Mouse (Mus musculus) lung, embryonic 14.5 days (tissue): ENCODE data around the gene Kcmf1. TPM values are rescaled to one million over a fixed set of nuclear protein-coding genes. Genes with fewer than 3 reads are reported as not detected.

Experiments used
- ATAC-seq: fragments of 200-750 bp; cut with Nextera tagmentation; 2 replicates; pipeline ENCODE4 v1.8.0; 2017; ENCODE audit warnings: mild to moderate bottlenecking, moderate TSS enrichment, moderate library complexity; ENCODE audit not compliant: insufficient read depth
- DNase-seq: peaks from one replicate; pipeline ENCODE4 v3.0.0-alpha.2; 2015
- H3K27ac ChIP-seq: fragments of 300-500 bp; sonication (generic); 2 replicates; pipeline ENCODE4 v1.5.1; 2014; ENCODE audit warnings: low read depth, mild to moderate bottlenecking, moderate library complexity
- H3K27me3 ChIP-seq: fragments of 300-500 bp; sonication (generic); 2 replicates; pipeline ENCODE4 v1.6.1; 2014; ENCODE audit warnings: low read length, control low read depth; ENCODE audit not compliant: insufficient read depth
- H3K36me3 ChIP-seq: fragments of 300-500 bp; sonication (generic); 2 replicates; pipeline ENCODE4 v1.6.1; 2014; ENCODE audit warnings: control low read depth; ENCODE audit not compliant: insufficient read depth
- H3K4me1 ChIP-seq: fragments of 300-500 bp; sonication (generic); 2 replicates; pipeline ENCODE4 v1.6.1; 2014; ENCODE audit warnings: antibody characterized with exemption, control low read depth; ENCODE audit not compliant: insufficient read depth
- H3K4me2 ChIP-seq: fragments of 300-500 bp; sonication (generic); 2 replicates; pipeline ENCODE4 v1.6.1; 2014; ENCODE audit warnings: mild to moderate bottlenecking
- H3K4me3 ChIP-seq: fragments of 300-500 bp; sonication (generic); 2 replicates; pipeline ENCODE4 v1.5.1; 2014; ENCODE audit warnings: low read depth, low read length
- H3K9ac ChIP-seq: fragments of 300-500 bp; sonication (generic); 2 replicates; pipeline ENCODE4 v1.6.1; 2014
- H3K9me3 ChIP-seq: fragments of 300-500 bp; sonication (generic); 2 replicates; pipeline ENCODE4 v1.6.1; 2016; ENCODE audit warnings: low read depth, low read length, control low read depth
- CTCF ChIP-seq: IDR thresholded peaks from 2 replicates; pipeline ENCODE4 v1.5.1; 2016; ENCODE audit warnings: antibody characterized with exemption, low read depth
- WGBS: fragments of 180-500 bp; shearing (Covaris S2); extraction: QIAGEN DNeasy Blood & Tissue Kit; methylation state at CpG from one replicate; pipeline ENCODE4 v1.1.7; 2014; 5-methylcytosine and 5-hydroxymethylcytosine counted together
- polyA plus RNA-seq: library from polyadenylated mRNA; unstranded; fragments of >200 nt; fragmentation: Nextera tagmentation; extraction: Ambion mirVana; gene quantifications from 2 replicates; pipeline ENCODE4 v1.2.1, GENCODE M21; 2014

The Kcmf1 gene
- polyA plus RNA-seq, 1 experiment from 2014 or later = 65.4 TPM

DNA sequence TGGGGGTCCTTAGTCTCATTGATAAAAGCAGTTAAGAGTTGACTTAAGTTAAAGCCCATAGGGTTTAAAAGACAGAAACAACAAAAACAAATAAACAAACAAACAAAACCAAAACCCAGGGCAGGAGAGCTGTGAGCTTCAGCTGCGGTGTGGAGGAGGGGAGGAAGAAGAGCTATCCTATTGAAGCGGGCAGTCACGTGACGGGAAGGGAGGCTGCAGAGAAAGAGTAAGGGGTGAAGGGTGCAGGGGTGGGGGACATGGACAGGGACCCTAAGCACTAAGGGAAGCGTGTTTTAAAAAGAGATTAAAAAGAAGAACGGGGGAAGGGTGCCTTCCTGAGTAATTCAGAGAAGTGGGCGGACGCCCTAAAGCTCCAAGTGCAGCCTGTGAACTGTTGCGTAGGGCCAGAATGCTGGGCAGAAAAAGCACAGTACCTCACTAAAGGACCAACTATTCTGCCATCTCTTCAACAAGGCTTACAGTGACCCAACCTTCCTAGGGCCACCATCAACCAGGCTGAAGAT, 18.8 kb upstream of the Kcmf1 start:
- DNase-seq = no peak
- WGBS = 64% methylated on average over 9 of the region's 9 CpGs
- H3K9ac ChIP-seq = no peak overlapping the region
- no peak for ATAC-seq
- H3K4me1 ChIP-seq = no peaks in the 10 kb centered on the region
- no peak for TF ChIP-seq CTCF
- no peak overlapping the region for H3K27ac ChIP-seq
- H3K4me2 ChIP-seq = no peak overlapping the region
- no peaks in the 10 kb centered on the region for H3K9me3 ChIP-seq
- H3K4me3 ChIP-seq = no peak overlapping the region
- no peaks in the 10 kb centered on the region for H3K36me3 ChIP-seq
- H3K27me3 ChIP-seq = no peaks in the 10 kb centered on the region

DNA sequence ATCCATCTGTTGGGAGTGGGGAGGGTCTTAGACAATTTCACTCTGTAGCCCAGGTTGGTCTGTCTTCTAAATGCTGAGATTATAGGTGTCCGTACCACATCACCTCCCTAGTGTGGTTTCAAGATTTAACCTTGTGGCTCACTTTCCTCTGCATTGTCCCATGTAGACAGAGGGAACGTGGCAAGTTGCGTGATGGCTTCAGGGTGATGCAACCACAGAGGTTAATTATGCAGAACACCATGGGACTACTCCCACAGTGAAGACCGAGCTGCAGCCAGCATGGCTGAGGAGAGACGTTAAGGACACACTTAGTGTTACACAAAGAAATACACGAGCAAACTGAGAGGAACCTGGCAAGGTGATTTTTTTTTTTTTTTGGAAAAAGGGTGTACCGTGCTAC, 16.6 kb upstream of the Kcmf1 start:
- WGBS = 79% methylated on average over 7 of the region's 7 CpGs
- no peaks in the 10 kb centered on the region for H3K36me3 ChIP-seq
- ATAC-seq (no peak), DNase-seq (no peak)
- H3K4me3 ChIP-seq = no peak overlapping the region
- no peak overlapping the region for H3K9ac ChIP-seq
- no peak overlapping the region for H3K27ac ChIP-seq
- H3K9me3 ChIP-seq = no peaks in the 10 kb centered on the region
- no peak for TF ChIP-seq CTCF
- H3K27me3 ChIP-seq = no peaks in the 10 kb centered on the region
- no peaks in the 10 kb centered on the region for H3K4me1 ChIP-seq
- no peak overlapping the region for H3K4me2 ChIP-seq

DNA sequence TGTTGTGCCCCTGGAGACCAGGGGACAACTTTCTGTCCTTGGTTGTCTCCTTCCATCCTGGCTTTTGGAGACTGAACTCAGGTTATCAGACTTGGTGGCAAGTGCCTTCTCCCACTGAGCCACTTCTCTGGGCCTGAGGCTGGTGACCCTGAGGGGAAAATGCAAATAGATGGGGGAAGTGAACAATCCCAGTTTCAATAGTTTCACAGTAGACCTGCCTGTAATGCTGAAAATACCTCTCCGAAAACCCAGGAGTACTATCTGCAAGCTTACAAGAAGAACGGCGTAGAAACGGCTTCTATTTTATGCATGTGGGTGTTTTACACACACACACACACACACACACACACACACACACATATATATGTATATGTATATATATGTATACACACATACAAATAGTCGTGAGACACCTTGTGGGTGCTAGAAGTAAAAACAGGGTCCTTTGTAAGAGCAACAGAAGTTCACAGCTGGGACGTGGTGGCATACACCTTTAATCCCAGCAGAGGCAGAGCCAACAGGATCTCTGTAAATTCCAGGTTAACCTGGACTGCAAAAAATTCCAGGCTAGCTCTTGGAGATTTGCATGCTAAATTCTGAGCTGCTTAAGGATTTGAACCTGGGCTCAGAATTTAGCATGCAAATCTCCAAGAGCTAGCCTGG, 14.4 kb upstream of the Kcmf1 start:
- Histone ChIP-seq H3K4me1 (no peaks in the 10 kb centered on the region), H3K36me3 (no peaks in the 10 kb centered on the region), H3K27me3 (no peaks in the 10 kb centered on the region), H3K27ac (no peak overlapping the region), H3K9ac (no peak overlapping the region), H3K4me3 (no peak overlapping the region), H3K4me2 (no peak overlapping the region), H3K9me3 (no peaks in the 10 kb centered on the region)
- ATAC-seq = no peak
- no peak for TF ChIP-seq CTCF
- WGBS = 80% methylated on average over 6 of the region's 6 CpGs
- DNase-seq = no peak

DNA sequence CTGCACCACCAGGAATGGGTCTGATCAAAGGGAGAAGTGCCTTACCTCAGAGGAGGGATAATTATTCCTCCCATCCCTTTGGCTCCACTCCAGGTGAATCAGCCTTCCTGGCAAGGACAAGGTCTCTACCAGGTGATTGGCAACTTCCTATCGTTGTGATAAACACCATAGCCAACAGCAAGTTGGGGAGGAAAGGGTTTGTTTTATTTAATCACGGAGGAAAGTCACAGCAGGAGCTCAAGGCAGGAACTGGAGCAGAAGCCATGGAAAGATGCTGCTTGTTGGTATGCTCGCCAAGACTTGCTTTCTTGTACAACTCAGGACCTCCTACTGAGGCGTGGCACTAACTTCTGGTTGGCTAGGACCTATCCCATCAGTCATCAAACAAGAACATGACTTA, 11.5 kb upstream of the Kcmf1 start:
- no peak overlapping the region for H3K4me2 ChIP-seq
- 60% methylated on average over 4 of the region's 4 CpGs for WGBS
- H3K4me1 ChIP-seq = no peaks in the 10 kb centered on the region
- no peak for DNase-seq
- TF ChIP-seq CTCF = no peak
- no peaks in the 10 kb centered on the region for H3K27me3 ChIP-seq
- no peak overlapping the region for H3K27ac ChIP-seq
- H3K36me3 ChIP-seq = no peaks in the 10 kb centered on the region
- no peaks in the 10 kb centered on the region for H3K9me3 ChIP-seq
- no peak overlapping the region for H3K4me3 ChIP-seq
- H3K9ac ChIP-seq = no peak overlapping the region
- ATAC-seq = no peak

DNA sequence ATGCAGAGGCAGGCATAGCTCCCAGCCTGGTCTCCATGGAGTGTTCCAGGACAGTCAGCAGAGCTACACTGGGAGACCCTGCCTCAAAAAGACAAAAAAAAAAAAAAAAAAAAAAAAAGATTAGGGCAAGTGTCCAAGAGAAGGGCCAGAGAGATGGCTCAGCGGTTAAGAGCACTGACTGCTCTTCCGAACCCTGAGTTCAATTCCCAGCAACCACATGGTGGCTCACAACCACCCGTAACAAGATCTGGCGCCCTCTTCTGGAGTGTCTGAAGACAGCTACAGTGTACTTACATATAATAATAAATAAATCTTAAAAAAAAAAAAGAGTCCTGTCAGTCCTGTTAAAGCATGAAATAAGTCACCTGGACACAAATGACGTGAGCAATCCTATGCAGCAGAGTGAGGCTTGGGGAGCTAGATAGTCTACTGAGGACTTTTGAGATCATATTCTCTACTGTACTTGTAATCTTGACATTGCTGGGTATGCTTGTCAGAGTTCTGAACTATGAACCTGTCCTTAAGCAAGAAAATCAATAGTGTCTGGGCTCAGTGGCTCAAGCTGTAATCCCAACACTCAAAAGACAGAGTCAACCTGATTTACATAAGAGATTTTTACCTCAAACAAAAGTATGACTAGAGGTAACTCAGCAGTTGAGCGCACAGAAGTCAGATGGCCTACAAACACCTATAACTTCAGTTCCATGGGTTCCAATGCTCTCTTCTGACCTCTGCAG, 2.6 kb upstream of the Kcmf1 start:
- H3K9ac ChIP-seq = no peak overlapping the region
- no peak overlapping the region for H3K4me2 ChIP-seq
- no peak overlapping the region for H3K4me3 ChIP-seq
- no peaks in the 10 kb centered on the region for H3K27me3 ChIP-seq
- peaks cover 4% of the 10 kb centered on the region for H3K4me1 ChIP-seq
- no peak overlapping the region for H3K27ac ChIP-seq
- DNase-seq (no peak), ATAC-seq (no peak)
- no peaks in the 10 kb centered on the region for H3K36me3 ChIP-seq
- 74% methylated on average over 6 of the region's 6 CpGs for WGBS
- no peak for TF ChIP-seq CTCF
- no peaks in the 10 kb centered on the region for H3K9me3 ChIP-seq

DNA sequence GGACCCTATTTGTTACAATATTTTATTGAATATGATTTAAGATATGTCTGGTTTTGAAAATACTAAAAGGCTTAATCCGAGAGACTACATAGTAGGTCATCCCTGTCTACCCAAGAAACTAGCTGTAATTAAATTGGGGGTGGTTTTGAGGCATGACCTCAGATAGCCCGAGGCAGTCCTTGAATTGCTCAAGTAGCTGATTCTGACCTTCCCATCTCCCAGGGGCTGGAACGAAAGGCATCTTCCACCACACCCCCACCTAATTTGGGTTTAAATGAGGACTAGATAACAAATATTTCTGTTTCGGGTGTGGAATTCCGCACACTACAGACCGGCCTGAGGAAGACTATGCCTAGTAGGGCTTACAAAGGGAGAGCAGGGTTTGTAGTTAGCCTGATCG, 1.2 kb upstream of the Kcmf1 start:
- peaks cover 6% of the 10 kb centered on the region for H3K4me1 ChIP-seq
- H3K9me3 ChIP-seq = no peaks in the 10 kb centered on the region
- DNase-seq (no peak), ATAC-seq (no peak)
- no peak overlapping the region for H3K27ac ChIP-seq
- H3K4me3 ChIP-seq = peak overlapping the region; percentile 98
- no peaks in the 10 kb centered on the region for H3K27me3 ChIP-seq
- H3K9ac ChIP-seq = peak overlapping the region; percentile 99
- H3K36me3 ChIP-seq = no peaks in the 10 kb centered on the region; the same call in 1 of the 2 replicates
- 60% methylated on average over 7 of the region's 7 CpGs for WGBS
- H3K4me2 ChIP-seq = peak overlapping the region; percentile 69
- TF ChIP-seq CTCF = no peak

DNA sequence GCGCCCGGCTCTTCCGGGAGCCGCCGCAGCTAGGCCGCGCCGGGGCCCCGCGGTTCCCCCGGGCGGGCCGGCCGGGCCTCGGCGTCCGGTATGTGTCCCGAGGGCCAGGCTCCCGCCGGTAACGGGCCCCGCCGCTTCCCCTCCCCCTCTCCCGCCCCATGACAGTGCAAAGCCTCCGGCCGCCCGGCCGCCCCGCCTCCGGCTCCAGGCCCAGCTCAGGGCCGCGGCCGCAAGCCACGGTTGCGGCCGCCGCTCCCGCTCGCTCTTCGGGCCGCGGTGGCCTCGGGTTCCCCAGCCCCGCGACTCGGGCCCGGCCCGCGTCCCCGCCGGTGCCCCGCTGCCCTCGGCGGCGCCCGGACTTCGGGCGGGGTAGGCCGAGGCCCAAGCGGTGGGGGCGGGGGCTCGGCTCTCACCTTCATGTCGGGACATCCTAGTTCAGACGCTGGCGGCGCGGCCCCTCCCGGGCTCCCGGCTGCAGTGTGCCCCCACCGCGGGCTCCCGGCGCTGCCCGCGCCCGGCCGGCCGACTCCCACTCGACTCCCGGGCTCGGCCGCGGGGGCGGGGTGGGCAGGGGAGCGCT, 488 bp downstream of the Kcmf1 start:
- DNase-seq = no peak
- Histone ChIP-seq H3K36me3 (peaks cover 2% of the 10 kb centered on the region; the same call in 1 of the 2 replicates), H3K27ac (peak overlapping the region; percentile 99), H3K9ac (peak overlapping the region; percentile 99), H3K4me2 (peak overlapping the region; percentile 69), H3K4me1 (peaks cover 6% of the 10 kb centered on the region), H3K4me3 (peak overlapping the region; percentile 98), H3K9me3 (no peaks in the 10 kb centered on the region), H3K27me3 (no peaks in the 10 kb centered on the region)
- ATAC-seq = peak; percentile 66
- WGBS = under 1% methylated on average over 63 of the region's 85 CpGs
- no peak for TF ChIP-seq CTCF
